Mouse (Mus musculus): Measurements from ENCODE around the gene Otud3.
A peak's percentile ranks its signal among the peaks of the same experiment; 100 is the strongest.

Otud3 gene

GRCm38 (mm10) chr4:138852961-138853360 lies 60.8 kb downstream of the Otud3 start:
- DNase-seq (ENCODE audit: low read depth, low spot score) = no peak

DNA sequence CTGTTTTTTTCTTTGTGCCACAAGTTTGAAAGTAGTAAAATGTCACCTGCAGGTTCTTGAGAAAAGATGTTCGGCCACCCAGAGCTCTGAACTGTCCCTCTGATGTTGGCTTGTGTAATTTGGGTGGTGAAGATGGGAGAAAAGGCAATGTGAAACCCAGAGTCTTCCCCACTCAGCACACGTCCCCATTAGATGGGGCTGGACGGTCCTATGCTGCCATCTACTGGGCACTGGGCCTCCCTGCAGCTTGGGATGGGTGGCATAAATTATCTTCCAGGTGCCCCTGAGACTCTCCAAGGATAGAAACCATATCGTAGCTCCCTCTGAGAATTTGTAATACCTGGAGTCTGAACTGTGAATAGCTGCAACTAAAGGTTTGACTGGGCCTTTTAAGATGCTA lies 62.3 kb downstream of the Otud3 start:
- peak; percentile 45 for DNase-seq (ENCODE audit: low read depth, low spot score)

All from CD4-positive helper T cell, adult 2 months (primary cell).